Mouse (Mus musculus) heart, embryonic 16.5 days (tissue): ENCODE results near the gene Bcl2l14. TPM values are rescaled to one million over a fixed set of nuclear protein-coding genes. Genes with fewer than 3 reads are reported as not detected.

ENCODE experiments used
- ATAC-seq: fragments of 200-750 bp; cut with Nextera tagmentation; replicated peaks from 2 replicates; pipeline ENCODE4 v1.8.0; 2017; ENCODE audit warnings: moderate number of reproducible peaks; ENCODE audit not compliant: insufficient read depth, low FRiP score; ENCODE audit errors: extremely low read depth
- H3K27ac ChIP-seq: fragments of 300-500 bp; sonication (generic); 2 replicates; pipeline ENCODE4 v1.5.1; 2014; ENCODE audit warnings: mild to moderate bottlenecking, low read length, control low read depth, moderate library complexity
- H3K27me3 ChIP-seq: fragments of 300-500 bp; sonication (generic); 2 replicates; pipeline ENCODE4 v1.6.1; 2014; ENCODE audit warnings: low read length, mixed read lengths; ENCODE audit not compliant: control insufficient read depth, insufficient read depth
- H3K36me3 ChIP-seq: fragments of 300-500 bp; sonication (generic); 2 replicates; pipeline ENCODE4 v1.6.1; 2014; ENCODE audit not compliant: control insufficient read depth, insufficient read depth
- H3K4me1 ChIP-seq: fragments of 300-500 bp; sonication (generic); 2 replicates; pipeline ENCODE4 v1.6.1; 2014; ENCODE audit warnings: low read length, mixed read lengths; ENCODE audit not compliant: control insufficient read depth, insufficient read depth
- H3K4me2 ChIP-seq: fragments of 300-500 bp; sonication (generic); 2 replicates; pipeline ENCODE4 v1.6.1; 2014; ENCODE audit warnings: low read depth, mild to moderate bottlenecking, control low read depth, low read length
- H3K4me3 ChIP-seq: fragments of 300-500 bp; sonication (generic); 2 replicates; pipeline ENCODE4 v1.5.1; 2014; ENCODE audit warnings: mild to moderate bottlenecking, control low read depth, low read length
- H3K9ac ChIP-seq: fragments of 300-500 bp; sonication (generic); 2 replicates; pipeline ENCODE4 v1.6.1; 2014; ENCODE audit warnings: low read length, control low read depth
- H3K9me3 ChIP-seq: fragments of 300-500 bp; sonication (generic); replicated peaks from 2 replicates; pipeline ENCODE4 v1.6.1; 2016; ENCODE audit warnings: low read length; ENCODE audit not compliant: control insufficient read depth
- WGBS: fragments of 180-500 bp; shearing (Covaris S2); extraction: QIAGEN DNeasy Blood & Tissue Kit; methylation state at CpG from one replicate; pipeline ENCODE4 v1.1.7; 2014; 5-methylcytosine and 5-hydroxymethylcytosine counted together
- polyA plus RNA-seq: library from polyadenylated mRNA; unstranded; fragments of >200 nt; fragmentation: Nextera tagmentation; extraction: Ambion mirVana; gene quantifications from 2 replicates; pipeline ENCODE4 v1.2.1, GENCODE M21; 2015

The Bcl2l14 gene
- polyA plus RNA-seq, 1 experiment from 2014 or later, result 5.2 TPM

DNA sequence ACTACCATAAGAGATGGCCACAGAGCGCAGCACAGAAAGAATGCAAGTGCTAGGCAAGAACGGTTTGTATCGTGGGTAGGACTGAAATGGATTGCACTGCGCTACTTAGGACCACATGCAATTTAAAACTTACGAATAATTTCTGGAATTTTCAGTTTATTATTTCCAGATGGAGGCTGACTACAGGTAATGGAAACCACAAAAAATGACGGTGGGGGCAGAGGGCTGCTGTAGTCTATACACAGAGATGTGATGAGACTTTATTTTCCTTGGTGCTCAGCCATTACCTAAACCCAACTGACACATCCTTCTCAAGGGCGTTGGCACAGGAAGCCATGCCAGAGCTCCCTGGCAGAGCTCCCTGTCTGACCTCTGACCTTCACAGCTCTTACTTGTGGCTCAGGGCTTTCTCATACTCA lies 77.0 kb downstream of the Bcl2l14 start:
- peaks cover 12% of the 10 kb centered on the region for H3K36me3 ChIP-seq
- H3K4me1 ChIP-seq, result peaks cover 21% of the 10 kb centered on the region
- no peak overlapping the region for H3K9ac ChIP-seq
- H3K9me3 ChIP-seq, result no peaks in the 10 kb centered on the region
- no peaks in the 10 kb centered on the region for H3K27me3 ChIP-seq
- no peak overlapping the region for H3K27ac ChIP-seq
- WGBS, result 82% methylated on average over 7 of the region's 7 CpGs
- ATAC-seq, result no peak
- H3K4me3 ChIP-seq, result no peak overlapping the region
- no peak overlapping the region for H3K4me2 ChIP-seq

DNA sequence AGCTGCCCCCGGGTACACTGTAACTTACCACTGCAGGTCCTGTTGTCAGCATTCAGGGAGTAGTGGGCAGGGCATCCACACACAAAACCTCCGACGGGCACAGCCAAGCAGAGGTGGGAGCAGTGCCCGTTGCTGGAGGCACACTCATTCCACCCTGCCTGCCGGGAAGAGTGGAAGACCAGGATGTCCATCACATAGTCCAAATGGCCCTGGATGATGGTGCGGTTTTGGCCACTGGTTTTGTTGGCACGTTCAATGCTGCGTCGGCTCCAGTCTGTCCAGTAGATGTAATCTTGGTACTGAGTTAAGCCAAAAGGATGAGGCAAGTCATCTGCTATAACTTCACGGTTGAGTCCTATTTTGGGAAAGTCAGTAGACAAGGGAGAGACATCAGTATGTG lies 83.4 kb downstream of the Bcl2l14 start:
- H3K36me3 ChIP-seq, result peaks cover 20% of the 10 kb centered on the region
- 85% methylated on average over 10 of the region's 10 CpGs for WGBS
- H3K27me3 ChIP-seq, result no peaks in the 10 kb centered on the region
- no peak overlapping the region for H3K9ac ChIP-seq
- no peaks in the 10 kb centered on the region for H3K9me3 ChIP-seq
- peaks cover 9% of the 10 kb centered on the region for H3K4me1 ChIP-seq
- H3K4me2 ChIP-seq, result no peak overlapping the region
- no peak overlapping the region for H3K27ac ChIP-seq
- no peak overlapping the region for H3K4me3 ChIP-seq
- ATAC-seq, result no peak

DNA sequence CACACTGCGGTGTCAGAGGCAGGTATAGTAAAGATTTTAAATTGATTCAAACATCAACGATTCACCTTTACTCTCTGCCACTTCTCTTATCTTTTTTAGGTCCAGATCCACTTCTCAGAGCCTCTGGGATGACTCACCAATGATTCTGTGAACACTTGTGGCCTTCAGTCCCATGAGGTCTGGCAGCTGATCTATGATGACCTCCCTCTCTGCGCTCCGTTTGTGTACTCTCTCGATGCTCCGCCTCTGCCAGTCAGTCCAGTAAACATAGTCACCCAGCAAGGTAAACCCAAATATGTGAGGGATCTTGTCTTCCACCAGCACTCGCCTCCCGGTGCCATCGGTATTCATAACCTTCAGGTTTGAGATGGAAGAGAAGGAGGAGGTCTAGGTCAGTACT lies 90.2 kb downstream of the Bcl2l14 start:
- Histone ChIP-seq H3K9ac (no peak overlapping the region), H3K36me3 (peaks cover 13% of the 10 kb centered on the region; the same call in 1 of the 2 replicates), H3K27ac (no peak overlapping the region), H3K9me3 (no peaks in the 10 kb centered on the region), H3K4me3 (no peak overlapping the region), H3K4me2 (no peak overlapping the region), H3K27me3 (no peaks in the 10 kb centered on the region), H3K4me1 (peaks cover 11% of the 10 kb centered on the region; the same call in 1 of the 2 replicates)
- WGBS, result 89% methylated on average over 9 of the region's 9 CpGs
- no peak for ATAC-seq

Other genes with a start within 250 kb of the Bcl2l14 start
- gene Lrp6, start 170.6 kb downstream of the Bcl2l14 start, polyA plus RNA-seq, result 19.6 and 21.1 TPM in 2 replicates
- 5.8 and 8.0 TPM in 2 replicates for gene Mansc1, start 236.2 kb downstream of the Bcl2l14 start, polyA plus RNA-seq
- 16.9 and 17.5 TPM in 2 replicates for gene Borcs5, start 243.2 kb downstream of the Bcl2l14 start, polyA plus RNA-seq